ENCODE assay signal across 17 mouse cellular contexts in genomic region chr3:121025546-121026157, GRCm38 (mm10).
DNase-seq lines count a peak whose midpoint lies in the region; ATAC-seq and TF ChIP-seq lines count a peak whose summit lies in the region.
"Had no signal": no experiment of that assay in that cellular context is flagged by ENCODE, and none has a peak within 500 bp of the region (broad histone marks: within the 10 kb centered on the region; RNA-seq: fewer than 3 reads in every experiment).

No protein-coding gene starts in this region.

- H3K9ac ChIP-seq in hindbrain, embryonic 11.5 days (ENCODE audit: low read depth, low read length), result no peak overlapping the region
- no peak overlapping the region for H3K9ac ChIP-seq in hindbrain, embryonic 16.5 days (ENCODE audit: low read depth, low read length)
- H3K9ac ChIP-seq in embryonic facial prominence, embryonic 14.5 days (ENCODE audit: low read depth, low read length), result no peak overlapping the region
- H3K9ac ChIP-seq in hindbrain, postnatal 0 days (replicated peaks; ENCODE audit: low read length), result no peak overlapping the region
- H3K9ac ChIP-seq in midbrain, postnatal 0 days (replicated peaks; ENCODE audit: low read length, poor library complexity, severe bottlenecking), result no peak overlapping the region
- H3K9ac ChIP-seq: limb, embryonic 15.5 days; lung, embryonic 14.5 days had no signal

- H3K36me3 ChIP-seq in hindbrain, embryonic 11.5 days (ENCODE audit: control insufficient read depth, insufficient read depth, low read length), result no peaks in the 10 kb centered on the region
- H3K36me3 ChIP-seq in hindbrain, embryonic 16.5 days (ENCODE audit: control insufficient read depth, insufficient read depth, low read length), result no peaks in the 10 kb centered on the region
- H3K36me3 ChIP-seq in embryonic facial prominence, embryonic 14.5 days (ENCODE audit: control insufficient read depth, insufficient read depth, low read length), result no peaks in the 10 kb centered on the region
- H3K36me3 ChIP-seq in hindbrain, postnatal 0 days (ENCODE audit: insufficient read depth, low read length), result no peaks in the 10 kb centered on the region
- H3K36me3 ChIP-seq in midbrain, postnatal 0 days (ENCODE audit: insufficient read depth, low read length), result no peaks in the 10 kb centered on the region
- H3K36me3 ChIP-seq: G1E; limb, embryonic 15.5 days had no signal

- peak; percentile 18 for DNase-seq in hindbrain, embryonic 11.5 days (ENCODE audit: low spot score)
- peak; percentile 7 for DNase-seq in embryonic facial prominence, embryonic 14.5 days (ENCODE audit: low spot score)
- peak; percentile 9 for DNase-seq in hindbrain, postnatal 0 days (ENCODE audit: low spot score)
- DNase-seq in midbrain, postnatal 0 days (ENCODE audit: low spot score), result peak; percentile 15
- DNase-seq in ovary, postnatal 14 days (ENCODE audit: low spot score), result no peak
- DNase-seq in right cerebral cortex, postnatal 4 days, result no peak
- DNase-seq: adrenal gland, postnatal 14 days; heart, adult 18-20 months; layer of hippocampus, adult 9-11 months; lung, embryonic 14.5 days; right cerebral cortex, postnatal 25 days had no signal

- TF ChIP-seq CTCF in hindbrain, postnatal 0 days (IDR thresholded peaks at IDR 0.05; ENCODE audit: low read depth), result no peak
- TF ChIP-seq CTCF in midbrain, postnatal 0 days (IDR thresholded peaks at IDR 0.05), result no peak

- no peak overlapping the region for H3K4me3 ChIP-seq in hindbrain, embryonic 11.5 days (ENCODE audit: low read depth, low read length)
- H3K4me3 ChIP-seq in hindbrain, embryonic 16.5 days (ENCODE audit: low read length), result no peak overlapping the region
- H3K4me3 ChIP-seq in embryonic facial prominence, embryonic 14.5 days (ENCODE audit: low read depth, low read length), result no peak overlapping the region
- no peak overlapping the region for H3K4me3 ChIP-seq in hindbrain, postnatal 0 days (ENCODE audit: low read length)
- no peak overlapping the region for H3K4me3 ChIP-seq in midbrain, postnatal 0 days (ENCODE audit: low read depth, low read length)
- H3K4me3 ChIP-seq: limb, embryonic 15.5 days; megakaryocyte, embryonic 14.5 days had no signal

- no peak overlapping the region for H3K4me2 ChIP-seq in hindbrain, embryonic 11.5 days (replicated peaks; ENCODE audit: low read depth, low read length)
- no peak overlapping the region for H3K4me2 ChIP-seq in hindbrain, embryonic 16.5 days (ENCODE audit: low read length)
- H3K4me2 ChIP-seq in embryonic facial prominence, embryonic 14.5 days (ENCODE audit: low read depth, low read length), result no peak overlapping the region
- no peak overlapping the region for H3K4me2 ChIP-seq in hindbrain, postnatal 0 days (ENCODE audit: low read depth, low read length)
- H3K4me2 ChIP-seq in midbrain, postnatal 0 days (ENCODE audit: low read depth, low read length, poor library complexity, severe bottlenecking), result no peak overlapping the region
- H3K4me2 ChIP-seq: limb, embryonic 15.5 days; lung, embryonic 14.5 days had no signal

- H3K27me3 ChIP-seq in hindbrain, embryonic 11.5 days (ENCODE audit: control insufficient read depth, insufficient read depth, low read length), result no peaks in the 10 kb centered on the region
- H3K27me3 ChIP-seq in hindbrain, embryonic 16.5 days (replicated peaks; ENCODE audit: control insufficient read depth, insufficient read depth, low read length), result no peaks in the 10 kb centered on the region
- no peaks in the 10 kb centered on the region for H3K27me3 ChIP-seq in embryonic facial prominence, embryonic 14.5 days (replicated peaks; ENCODE audit: control insufficient read depth, insufficient read depth, low read length)
- no peaks in the 10 kb centered on the region for H3K27me3 ChIP-seq in hindbrain, postnatal 0 days (ENCODE audit: insufficient read depth, low read length)
- no peaks in the 10 kb centered on the region for H3K27me3 ChIP-seq in midbrain, postnatal 0 days (ENCODE audit: insufficient read depth, low read length)
- H3K27me3 ChIP-seq: limb, embryonic 15.5 days; megakaryocyte, embryonic 14.5 days had no signal

- ATAC-seq in hindbrain, embryonic 11.5 days (ENCODE audit: low FRiP score), result peak; percentile 60
- no peak for ATAC-seq in hindbrain, embryonic 16.5 days
- no peak for ATAC-seq in embryonic facial prominence, embryonic 14.5 days (ENCODE audit: low read depth)
- ATAC-seq in hindbrain, postnatal 0 days, result no peak
- ATAC-seq in midbrain, postnatal 0 days (ENCODE audit: low FRiP score), result no peak
- ATAC-seq: inflammation-experienced regulatory T-cells, adult 6 months had no signal

- H3K9me3 ChIP-seq in hindbrain, embryonic 11.5 days (ENCODE audit: control insufficient read depth, low read length), result no peaks in the 10 kb centered on the region
- H3K9me3 ChIP-seq in hindbrain, embryonic 16.5 days (ENCODE audit: control insufficient read depth, low read length), result no peaks in the 10 kb centered on the region
- H3K9me3 ChIP-seq in embryonic facial prominence, embryonic 14.5 days (ENCODE audit: control insufficient read depth, low read length), result no peaks in the 10 kb centered on the region
- H3K9me3 ChIP-seq in hindbrain, postnatal 0 days (ENCODE audit: low read length), result no peaks in the 10 kb centered on the region
- no peaks in the 10 kb centered on the region for H3K9me3 ChIP-seq in midbrain, postnatal 0 days (ENCODE audit: low read length)
- H3K9me3 ChIP-seq: G1E; limb, embryonic 15.5 days had no signal

- no peak overlapping the region for H3K27ac ChIP-seq in hindbrain, embryonic 11.5 days (ENCODE audit: low read depth, low read length)
- no peak overlapping the region for H3K27ac ChIP-seq in hindbrain, embryonic 16.5 days (ENCODE audit: low read depth, low read length)
- no peak overlapping the region for H3K27ac ChIP-seq in embryonic facial prominence, embryonic 14.5 days (replicated peaks; ENCODE audit: low read depth, low read length)
- no peak overlapping the region for H3K27ac ChIP-seq in hindbrain, postnatal 0 days
- H3K27ac ChIP-seq in midbrain, postnatal 0 days (ENCODE audit: low read depth, low read length), result no peak overlapping the region
- H3K27ac ChIP-seq: kidney, postnatal 0 days; limb, embryonic 15.5 days had no signal

- H3K4me1 ChIP-seq in hindbrain, embryonic 11.5 days (replicated peaks; ENCODE audit: control insufficient read depth, insufficient read depth, low read length), result no peaks in the 10 kb centered on the region
- H3K4me1 ChIP-seq in hindbrain, embryonic 16.5 days (ENCODE audit: control insufficient read depth, insufficient read depth, low read depth, low read length), result no peaks in the 10 kb centered on the region
- no peaks in the 10 kb centered on the region for H3K4me1 ChIP-seq in embryonic facial prominence, embryonic 14.5 days (ENCODE audit: control insufficient read depth, insufficient read depth, low read length)
- H3K4me1 ChIP-seq in hindbrain, postnatal 0 days (ENCODE audit: insufficient read depth, low read length), result no peaks in the 10 kb centered on the region
- no peaks in the 10 kb centered on the region for H3K4me1 ChIP-seq in midbrain, postnatal 0 days (ENCODE audit: insufficient read depth, low read length)
- H3K4me1 ChIP-seq: limb, embryonic 15.5 days; megakaryocyte, embryonic 14.5 days had no signal

- 46% methylated on average over 9 of the region's 9 CpGs for WGBS in hindbrain, embryonic 11.5 days
- WGBS in hindbrain, embryonic 16.5 days, result 49% methylated on average over 9 of the region's 9 CpGs
- 58% methylated on average over 9 of the region's 9 CpGs for WGBS in embryonic facial prominence, embryonic 14.5 days
- WGBS in hindbrain, postnatal 0 days, result 47% methylated on average over 9 of the region's 9 CpGs
- WGBS in midbrain, postnatal 0 days, result 39% methylated on average over 9 of the region's 9 CpGs

Comparison
In these comparisons a context has a peak if more than half of its experiments do, and no peak if none do; other contexts are left out.
1. DNase-seq: peak in hindbrain, embryonic 11.5 days (single experiment), embryonic facial prominence, embryonic 14.5 days (single experiment), hindbrain, postnatal 0 days (single experiment) and midbrain, postnatal 0 days (single experiment); none in ovary, postnatal 14 days (single experiment) and right cerebral cortex, postnatal 4 days (single experiment).